In the genomic region with DNA sequence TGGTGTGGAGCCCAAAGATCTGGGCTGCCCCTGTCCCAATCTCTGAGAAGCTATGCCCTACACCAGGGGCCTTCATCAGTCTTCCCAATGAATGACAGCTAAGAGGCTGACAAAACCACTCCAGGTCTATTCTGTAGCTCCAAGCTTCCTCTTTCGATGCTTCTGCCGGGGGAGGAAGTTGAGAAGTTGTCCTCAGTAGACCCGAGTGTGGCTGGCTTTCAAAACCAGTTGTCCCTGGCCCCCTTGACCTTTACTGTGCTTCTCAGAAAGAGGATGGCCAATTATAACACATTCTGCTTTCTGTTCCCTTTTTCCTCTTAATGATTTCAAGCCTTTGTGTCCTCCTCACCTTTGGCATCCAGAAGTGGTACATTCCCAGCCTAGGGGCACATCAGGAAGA, we compare ENCODE assay signal across 19 mouse cellular contexts.
DNase-seq lines count a peak whose midpoint lies in the region; ATAC-seq and TF ChIP-seq lines count a peak whose summit lies in the region.
"Had no signal": no experiment of that assay in that cellular context is flagged by ENCODE, and none has a peak within 500 bp of the region (broad histone marks: within the 10 kb centered on the region; RNA-seq: fewer than 3 reads in every experiment).

No protein-coding gene starts in this region.

- H3K4me2 ChIP-seq in hindbrain, embryonic 14.5 days (replicated peaks): no peak overlapping the region
- H3K4me2 ChIP-seq in neural tube, embryonic 15.5 days: no peak overlapping the region
- H3K4me2 ChIP-seq: liver, embryonic 15.5 days; midbrain, embryonic 15.5 days; neural tube, embryonic 12.5 days had no signal

- 84% methylated on average over 3 of the region's 3 CpGs for WGBS in hindbrain, embryonic 10.5 days
- 82% methylated on average over 3 of the region's 3 CpGs for WGBS in hindbrain, embryonic 14.5 days
- 39% methylated on average over 3 of the region's 3 CpGs for WGBS in lung, adult 2 months
- 85% methylated on average over 3 of the region's 3 CpGs for WGBS in neural tube, embryonic 15.5 days

- TF ChIP-seq CTCF in lung, adult 2 months (IDR thresholded peaks at IDR 0.05; ENCODE audit: insufficient read depth, low read length): no peak

- no peak overlapping the region for H3K4me3 ChIP-seq in hindbrain, embryonic 10.5 days
- H3K4me3 ChIP-seq in hindbrain, embryonic 14.5 days (replicated peaks; ENCODE audit: low read length): no peak overlapping the region
- no peak overlapping the region for H3K4me3 ChIP-seq in lung, adult 2 months (replicated peaks; ENCODE audit: extremely low read depth, low read depth, low read length)
- no peak overlapping the region for H3K4me3 ChIP-seq in neural tube, embryonic 15.5 days (replicated peaks)
- H3K4me3 ChIP-seq: erythroblast, embryonic 14.5 days; layer of hippocampus, adult 2 months; liver, embryonic 15.5 days; midbrain, embryonic 15.5 days; neural tube, embryonic 12.5 days had no signal

- H3K27me3 ChIP-seq in hindbrain, embryonic 10.5 days (ENCODE audit: insufficient read depth, poor library complexity, severe bottlenecking): 0 out of 2 replicates have a peak, but pooled peaks cover 5% of the 10 kb centered on the region
- peaks cover 11% of the 10 kb centered on the region; the same call in 1 of the 2 replicates for H3K27me3 ChIP-seq in hindbrain, embryonic 14.5 days (ENCODE audit: control insufficient read depth, insufficient read depth, low read length)
- 0 out of 2 replicates have a peak, but pooled peaks cover 10% of the 10 kb centered on the region for H3K27me3 ChIP-seq in neural tube, embryonic 15.5 days (replicated peaks)
- H3K27me3 ChIP-seq: midbrain, embryonic 15.5 days had no signal

- H3K9ac ChIP-seq in hindbrain, embryonic 14.5 days: no peak overlapping the region
- H3K9ac ChIP-seq in neural tube, embryonic 15.5 days (replicated peaks): no peak overlapping the region
- H3K9ac ChIP-seq: liver, embryonic 15.5 days; midbrain, embryonic 15.5 days; neural tube, embryonic 12.5 days had no signal

- no peaks in the 10 kb centered on the region for H3K9me3 ChIP-seq in hindbrain, embryonic 10.5 days
- H3K9me3 ChIP-seq in hindbrain, embryonic 14.5 days (ENCODE audit: control insufficient read depth, low read length): no peaks in the 10 kb centered on the region
- no peaks in the 10 kb centered on the region for H3K9me3 ChIP-seq in neural tube, embryonic 15.5 days (replicated peaks)
- H3K9me3 ChIP-seq: liver, embryonic 15.5 days; midbrain, embryonic 15.5 days; neural tube, embryonic 12.5 days had no signal

- H3K27ac ChIP-seq in hindbrain, embryonic 10.5 days: peak overlapping the region; percentile 16; the same call in 1 of the 2 replicates
- no peak overlapping the region for H3K27ac ChIP-seq in hindbrain, embryonic 14.5 days
- H3K27ac ChIP-seq in neural tube, embryonic 15.5 days (replicated peaks): no peak overlapping the region
- H3K27ac ChIP-seq: layer of hippocampus, adult 2 months; liver, embryonic 15.5 days; midbrain, embryonic 15.5 days; neural tube, embryonic 12.5 days had no signal

- TF ChIP-seq POLR2A in lung, adult 2 months (IDR thresholded peaks at IDR 0.05; ENCODE audit: borderline replicate concordance, extremely low read depth, low read depth, low read length): no peak

- H3K4me1 ChIP-seq in hindbrain, embryonic 10.5 days (replicated peaks): peaks cover 38% of the 10 kb centered on the region
- peaks cover 17% of the 10 kb centered on the region for H3K4me1 ChIP-seq in hindbrain, embryonic 14.5 days (replicated peaks; ENCODE audit: control insufficient read depth, insufficient read depth, low read length)
- H3K4me1 ChIP-seq in lung, adult 2 months (ENCODE audit: control insufficient read depth, insufficient read depth, low read length): no peaks in the 10 kb centered on the region
- peaks cover 20% of the 10 kb centered on the region for H3K4me1 ChIP-seq in neural tube, embryonic 15.5 days

- no peak for DNase-seq in hindbrain, embryonic 10.5 days (ENCODE audit: low spot score)
- no peak for DNase-seq in hindbrain, embryonic 14.5 days (ENCODE audit: low spot score)
- peak; percentile 45 for DNase-seq in lung, postnatal 25 days (ENCODE audit: low spot score)
- DNase-seq in lung, adult 2 months: no peak
- no peak for DNase-seq in urinary bladder, postnatal 10 days (ENCODE audit: low spot score)
- DNase-seq: cerebellum, adult 18-20 months; embryo, embryonic 11 days; gastrocnemius, postnatal 25 days; kidney, adult 18-20 months had no signal

- no peaks in the 10 kb centered on the region for H3K36me3 ChIP-seq in hindbrain, embryonic 10.5 days
- no peaks in the 10 kb centered on the region for H3K36me3 ChIP-seq in hindbrain, embryonic 14.5 days (replicated peaks; ENCODE audit: control insufficient read depth, insufficient read depth)
- no peaks in the 10 kb centered on the region for H3K36me3 ChIP-seq in neural tube, embryonic 15.5 days
- H3K36me3 ChIP-seq: liver, embryonic 15.5 days; midbrain, embryonic 15.5 days; neural tube, embryonic 12.5 days had no signal

- no peak for ATAC-seq in hindbrain, embryonic 14.5 days (ENCODE audit: low FRiP score)
- ATAC-seq in granulocyte monocyte progenitor cell, adult 5-6 weeks (replicated peaks; ENCODE audit: poor library complexity, severe bottlenecking): peak; percentile 94
- ATAC-seq in neutrophil, adult 5-6 weeks (ENCODE audit: extremely low read depth, insufficient number of reproducible peaks, low FRiP score, poor library complexity, severe bottlenecking): peak; percentile 58; the same call in 1 of the 2 replicates
- ATAC-seq in neural tube, embryonic 15.5 days (ENCODE audit: low FRiP score): no peak
- ATAC-seq: activated CD4-positive, CD25-positive, alpha-beta regulatory T cell, adult 4 months; hindbrain, embryonic 16.5 days; midbrain, embryonic 15.5 days had no signal

Comparison
In these comparisons a context has a peak if more than half of its experiments do, and no peak if none do; other contexts are left out.
1. ATAC-seq: peak in granulocyte monocyte progenitor cell, adult 5-6 weeks (single experiment) and neutrophil, adult 5-6 weeks (single experiment); none in hindbrain, embryonic 14.5 days (single experiment) and neural tube, embryonic 15.5 days (single experiment).